Mouse (Mus musculus) ES-Bruce4 (cell line): ENCODE results near the gene Dst.

Source experiments
- CTCF ChIP-seq: IDR thresholded peaks from one replicate; pipeline ENCODE4 v1.8.1; 2011; ENCODE audit warnings: low read depth, low read length
- POLR2A ChIP-seq: IDR thresholded peaks from one replicate; pipeline ENCODE4 v1.8.1; 2011; ENCODE audit warnings: low read length; ENCODE audit not compliant: insufficient read depth

DNA sequence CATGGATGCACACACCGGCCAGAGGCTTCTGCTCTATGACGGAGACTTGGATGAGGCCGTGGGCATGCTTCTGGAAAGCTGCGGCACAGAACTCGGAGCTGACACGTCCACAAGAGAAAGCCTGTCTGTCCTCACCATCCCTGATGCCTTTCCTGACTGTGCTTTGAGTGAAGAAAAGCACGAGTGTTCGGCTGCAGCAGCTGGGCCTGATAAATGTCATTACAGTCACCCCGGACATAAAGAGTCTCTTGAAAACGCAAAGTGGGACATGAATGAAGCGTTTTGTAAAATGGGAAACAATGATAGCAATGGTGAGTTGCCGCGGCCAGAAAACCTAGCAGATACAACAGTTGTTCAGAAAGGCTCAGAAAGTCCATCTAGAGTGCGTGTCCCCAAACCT, 281.3 kb downstream of the Dst start:
- no peak for TF ChIP-seq CTCF
- no peak for TF ChIP-seq POLR2A
